Mouse (Mus musculus): ENCODE results near the gene Gm17545. TPM values are rescaled to one million over a fixed set of nuclear protein-coding genes. Genes with fewer than 3 reads are reported as not detected.

The Gm17545 gene
- total RNA-seq, 2 experiments from 2014 or later = not detected

GRCm38 (mm10) chr9:22453501-22453924 lies 577 bp upstream of the Gm17545 start:
- H3K4me3 ChIP-seq = no peak overlapping the region
- no peak for DNase-seq (ENCODE audit: low spot score in 2 of 2)
- no peak for TF ChIP-seq CTCF (conservative IDR thresholded peaks at IDR 0.05)
- no peak overlapping the region for H3K27ac ChIP-seq

- peak; percentile 19 for TF ChIP-seq CTCF (conservative IDR thresholded peaks at IDR 0.05)
These were observed 951 bp downstream of the Gm17545 start for GRCm38 (mm10) chr9:22455041-22455440.

GRCm38 (mm10) chr9:22457142-22457835 lies 3.2 kb downstream of the Gm17545 start:
- no peak for DNase-seq (ENCODE audit: low spot score in 2 of 2)
- TF ChIP-seq CTCF (conservative IDR thresholded peaks at IDR 0.05) = no peak
- Histone ChIP-seq H3K4me3 (no peak overlapping the region), H3K27ac (no peak overlapping the region)

More at GRCm38 (mm10) chr9:22455041-22455440, 951 bp downstream of the Gm17545 start:
- H3K4me3 ChIP-seq = no peak overlapping the region
- no peak overlapping the region for H3K27ac ChIP-seq
- DNase-seq (ENCODE audit: low spot score in 2 of 2) = no peak

- TF ChIP-seq CTCF (conservative IDR thresholded peaks at IDR 0.05) = no peak
- Histone ChIP-seq H3K27ac (peak overlapping the region; percentile 71; the same call in 1 of the 2 replicates), H3K4me3 (no peak overlapping the region)
- peak; percentile 55 to 65 for DNase-seq (ENCODE audit: low spot score in 2 of 2)
These were observed 7.9 kb downstream of the Gm17545 start for GRCm38 (mm10) chr9:22461946-22462345.

- no peak for DNase-seq (ENCODE audit: low spot score in 2 of 2)
- no peak overlapping the region for H3K4me3 ChIP-seq
- no peak for TF ChIP-seq CTCF (conservative IDR thresholded peaks at IDR 0.05)
- H3K27ac ChIP-seq = no peak overlapping the region
These were observed 12.1 kb downstream of the Gm17545 start for GRCm38 (mm10) chr9:22466212-22466611.

- TF ChIP-seq CTCF (conservative IDR thresholded peaks at IDR 0.05) = no peak
- Histone ChIP-seq H3K27ac (peak overlapping the region; percentile 89), H3K4me3 (peak overlapping the region; percentile 85)
- peak in 1 of 2 experiments; percentile 34 for DNase-seq (ENCODE audit: low spot score in 2 of 2)
These were observed 13.5 kb downstream of the Gm17545 start for GRCm38 (mm10) chr9:22467371-22468169.

- peak overlapping the region; percentile 89 for H3K27ac ChIP-seq
- TF ChIP-seq CTCF (conservative IDR thresholded peaks at IDR 0.05) = no peak
- H3K4me3 ChIP-seq = peak overlapping the region; percentile 85
- peak in 1 of 2 experiments; percentile 32 for DNase-seq (ENCODE audit: low spot score in 2 of 2)
These were observed 14.2 kb downstream of the Gm17545 start for GRCm38 (mm10) chr9:22468170-22468898.

- Histone ChIP-seq H3K4me3 (peak overlapping the region; percentile 85; the same call in 1 of the 2 replicates), H3K27ac (peak overlapping the region; percentile 89; the same call in 1 of the 2 replicates)
- no peak for DNase-seq (ENCODE audit: low spot score in 2 of 2)
- no peak for TF ChIP-seq CTCF (conservative IDR thresholded peaks at IDR 0.05)
These were observed 14.8 kb downstream of the Gm17545 start for GRCm38 (mm10) chr9:22468899-22469259.

GRCm38 (mm10) chr9:22469643-22470042 lies 15.6 kb downstream of the Gm17545 start, which contains the start of gene Rp9:
TSS of gene Rp9 (minus strand) at chr9:22469743.
- peak within 1 kb of the TSS; percentile 85 for H3K4me3 ChIP-seq
- DNase-seq (ENCODE audit: low spot score in 2 of 2) = no peak
- H3K27ac ChIP-seq = peak within 1 kb of the TSS; percentile 89
- no peak for TF ChIP-seq CTCF (conservative IDR thresholded peaks at IDR 0.05)

GRCm38 (mm10) chr9:22475424-22475868 lies 21.4 kb downstream of the Gm17545 start, which contains the start of gene Bbs9:
TSS of gene Bbs9 (plus strand) at chr9:22475715.
- Histone ChIP-seq H3K27ac (peak within 1 kb of the TSS; percentile 85), H3K4me3 (peak within 1 kb of the TSS; percentile 65)
- no peak for TF ChIP-seq CTCF (conservative IDR thresholded peaks at IDR 0.05)
- DNase-seq (ENCODE audit: low spot score in 2 of 2) = peak; percentile 94 to 96

- no peak for TF ChIP-seq CTCF (conservative IDR thresholded peaks at IDR 0.05)
These were observed 22.2 kb downstream of the Gm17545 start for GRCm38 (mm10) chr9:22476265-22476664.

GRCm38 (mm10) chr9:22478946-22479345 lies 24.9 kb downstream of the Gm17545 start:
- Histone ChIP-seq H3K27ac (no peak overlapping the region), H3K4me3 (no peak overlapping the region)
- no peak for DNase-seq (ENCODE audit: low spot score in 2 of 2)
- no peak for TF ChIP-seq CTCF (conservative IDR thresholded peaks at IDR 0.05)

More at GRCm38 (mm10) chr9:22476265-22476664, 22.2 kb downstream of the Gm17545 start:
- Histone ChIP-seq H3K4me3 (peak overlapping the region; percentile 65), H3K27ac (peak overlapping the region; percentile 85)
- DNase-seq (ENCODE audit: low spot score in 2 of 2) = no peak

Data from layer of hippocampus, adult 2 months (tissue).